Mouse (Mus musculus): Measurements from ENCODE around the gene Sult1a1.
A peak's percentile ranks its signal among the peaks of the same experiment; 100 is the strongest.
"Not testable (repeated sequence)": the region's sequence is repeated elsewhere in the genome, so short reads cannot be mapped to it uniquely, and the experiment has no call there.

Gene Sult1a1

DNA sequence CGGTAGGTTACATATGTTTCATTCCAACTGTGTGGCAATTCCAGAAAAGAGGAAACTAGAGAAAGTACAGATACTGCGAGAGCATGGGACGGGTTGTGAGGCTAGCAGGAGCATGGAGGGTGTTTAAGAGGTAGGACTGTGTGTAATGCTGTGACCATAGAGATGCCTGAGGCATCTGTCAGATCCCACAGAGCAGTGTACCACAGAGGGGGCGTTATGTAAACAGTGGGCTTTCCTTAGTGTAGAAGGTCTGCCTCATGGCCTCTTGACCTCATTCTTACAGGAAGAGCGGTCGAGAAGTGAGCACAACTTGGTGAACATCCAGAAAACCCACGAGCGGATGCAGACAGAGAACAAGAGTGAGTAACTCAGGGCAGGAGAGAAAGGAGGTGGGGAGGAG lies 12.6 kb downstream of the Sult1a1 start:
- no peak for DNase-seq (ENCODE audit: low spot score in 2 of 2)

DNA sequence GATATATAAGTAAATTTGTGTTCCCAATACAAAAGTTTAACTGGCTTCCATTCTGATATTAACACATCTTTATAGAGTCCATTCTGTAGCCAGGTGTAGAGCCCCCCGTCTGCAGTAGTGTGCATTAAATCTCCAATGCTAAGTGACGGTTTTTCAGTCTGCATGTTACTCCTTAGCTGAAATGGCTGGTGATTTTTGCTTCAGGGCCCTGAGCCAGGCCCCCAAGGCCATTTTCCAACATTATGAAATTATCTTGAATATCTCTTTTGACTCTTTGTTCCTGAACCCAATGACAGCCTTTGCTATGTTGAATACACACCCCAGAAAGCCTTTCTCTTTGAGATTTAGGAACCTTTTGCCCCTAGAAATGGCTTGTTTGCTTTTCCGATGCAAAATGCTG lies 16.5 kb downstream of the Sult1a1 start:
- DNase-seq (ENCODE audit: low spot score in 2 of 2) = no peak

DNA sequence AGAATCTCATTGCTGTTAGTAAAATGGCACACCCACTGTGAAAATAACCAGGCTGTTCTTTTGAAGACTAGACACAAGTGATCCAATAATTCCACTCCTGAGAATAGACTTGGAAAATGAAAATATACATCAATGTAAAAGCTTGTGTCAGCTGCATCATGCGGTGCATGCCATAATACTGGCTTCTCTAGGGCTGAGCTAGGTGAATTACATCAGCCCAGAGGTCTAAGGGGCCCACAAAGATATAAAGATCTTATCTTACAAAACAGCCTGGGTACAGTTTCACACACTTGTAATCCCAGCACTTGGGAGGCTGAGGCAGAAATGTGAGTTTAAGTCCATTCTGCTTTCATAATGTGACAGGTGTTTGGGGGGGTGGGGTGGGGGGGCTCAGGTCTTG lies 18.7 kb downstream of the Sult1a1 start:
- no peak for DNase-seq (ENCODE audit: low spot score in 2 of 2)

DNA sequence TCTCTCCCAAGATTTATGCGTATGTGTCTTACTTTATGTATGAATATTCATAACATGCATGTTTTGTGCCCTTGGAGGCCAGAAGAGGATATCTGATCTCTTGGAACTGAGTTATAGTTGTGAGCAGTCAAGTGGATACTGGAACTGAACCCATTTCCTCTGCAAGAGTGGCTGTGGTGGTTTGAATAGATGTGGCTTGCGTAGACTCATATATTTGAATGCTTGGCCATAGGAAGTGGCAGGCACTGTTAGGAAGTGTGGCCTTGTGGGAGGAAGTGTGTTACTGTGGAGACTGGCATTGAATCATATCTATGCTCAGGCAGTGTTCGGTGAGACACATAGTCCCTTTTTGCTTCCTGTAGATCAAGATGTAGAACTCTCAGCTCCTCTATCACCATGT lies 20.5 kb downstream of the Sult1a1 start:
- peak in 1 of 2 experiments; percentile 5 for DNase-seq (ENCODE audit: low spot score in 2 of 2)

GRCm38 (mm10) chr7:126653991-126654390 lies 22.2 kb downstream of the Sult1a1 start:
- no peak for DNase-seq (ENCODE audit: low spot score in 2 of 2)

DNA sequence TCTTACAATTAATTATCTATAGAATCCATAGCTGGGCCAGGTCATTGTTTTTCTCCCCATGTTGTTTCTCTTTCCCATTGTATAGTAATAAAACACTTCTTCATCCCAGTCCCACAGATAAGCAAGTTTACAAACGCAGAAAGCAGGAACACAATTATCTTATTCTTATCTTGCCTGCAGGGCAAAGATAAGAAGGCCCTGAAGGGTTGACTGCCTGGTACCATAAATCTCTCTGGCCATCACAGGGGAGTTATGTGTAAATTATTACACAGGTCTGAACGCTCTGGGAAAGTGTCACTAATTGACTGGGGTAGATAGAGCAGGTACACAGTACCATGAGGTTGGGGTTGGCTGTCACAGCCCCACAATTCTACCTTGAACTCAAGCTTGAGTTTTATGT lies 25.4 kb downstream of the Sult1a1 start:
- DNase-seq (ENCODE audit: low spot score in 2 of 2) = no peak

GRCm38 (mm10) chr7:126649231-126650051 lies 26.8 kb downstream of the Sult1a1 start, which contains the start of gene Sgf29:
Sgf29 (plus strand) TSS chr7:126649309.
- peak; percentile 83 to 88 for DNase-seq (ENCODE audit: low spot score in 2 of 2)

DNA sequence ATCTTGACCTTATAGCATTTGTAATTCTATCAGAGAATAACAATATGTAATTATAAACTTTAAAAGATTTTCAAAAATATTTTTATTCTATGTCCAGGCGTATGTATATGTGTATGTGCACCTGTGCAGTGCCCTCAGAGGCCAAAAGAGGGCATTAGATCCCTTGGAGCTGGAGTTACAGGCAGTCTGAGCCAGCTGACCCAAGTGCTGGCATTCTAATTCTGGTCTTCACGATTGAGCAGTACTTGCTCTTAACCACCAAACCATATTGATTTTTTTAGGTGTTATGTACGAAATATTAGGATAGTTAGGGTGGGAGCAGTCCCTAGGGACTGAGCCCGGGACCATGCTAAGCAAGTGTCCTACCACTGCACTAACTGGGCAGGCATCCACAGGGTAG lies 27.7 kb downstream of the Sult1a1 start:
- no peak for DNase-seq (ENCODE audit: low spot score in 2 of 2)

DNA sequence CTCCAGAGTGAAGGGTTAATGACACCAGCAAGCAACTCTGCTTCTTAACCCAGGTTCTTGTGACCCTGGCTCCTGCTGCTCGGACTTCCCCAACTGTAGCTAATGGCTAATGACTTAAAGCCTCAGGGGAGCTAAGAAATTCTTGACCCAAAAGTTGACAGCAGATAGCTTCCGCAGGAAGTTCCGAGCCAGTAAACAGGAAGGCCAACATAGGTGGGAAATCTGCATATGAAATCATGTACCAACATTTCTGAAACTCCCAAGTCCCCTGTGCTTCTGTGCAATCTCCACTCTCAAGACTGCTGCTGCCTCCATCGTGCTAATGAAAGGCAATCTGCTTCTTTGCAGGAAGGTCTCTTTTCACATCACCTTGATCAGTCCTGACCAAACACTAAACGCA lies 30.5 kb downstream of the Sult1a1 start:
- no peak for DNase-seq (ENCODE audit: low spot score in 2 of 2)

GRCm38 (mm10) chr7:126644914-126645313 lies 31.3 kb downstream of the Sult1a1 start:
- no peak for DNase-seq (ENCODE audit: low spot score in 2 of 2)

DNA sequence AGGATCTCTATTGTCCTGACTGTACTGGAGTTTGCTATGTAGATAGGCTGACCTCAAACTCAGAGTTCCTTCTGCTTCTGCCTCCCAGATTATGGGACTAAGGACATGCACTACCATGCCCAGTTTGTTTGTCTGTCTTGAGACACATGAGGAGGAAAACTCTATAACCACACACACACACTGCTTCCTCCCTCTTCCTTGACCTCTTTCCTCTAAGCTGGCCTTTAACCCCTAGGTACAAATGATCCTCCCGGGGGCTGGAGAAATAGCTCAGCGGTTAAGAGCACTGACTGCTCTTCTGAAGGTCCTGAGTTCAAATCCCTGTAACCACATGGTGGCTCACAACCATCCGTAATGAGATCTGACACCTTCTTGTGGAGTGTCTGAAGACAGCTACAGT lies 31.9 kb downstream of the Sult1a1 start:
- DNase-seq (ENCODE audit: low spot score in 2 of 2) = no peak

- not testable (repeated sequence) for DNase-seq (ENCODE audit: low spot score in 2 of 2)
Observed at GRCm38 (mm10) chr7:126643244-126643617, 33.0 kb downstream of the Sult1a1 start.

DNA sequence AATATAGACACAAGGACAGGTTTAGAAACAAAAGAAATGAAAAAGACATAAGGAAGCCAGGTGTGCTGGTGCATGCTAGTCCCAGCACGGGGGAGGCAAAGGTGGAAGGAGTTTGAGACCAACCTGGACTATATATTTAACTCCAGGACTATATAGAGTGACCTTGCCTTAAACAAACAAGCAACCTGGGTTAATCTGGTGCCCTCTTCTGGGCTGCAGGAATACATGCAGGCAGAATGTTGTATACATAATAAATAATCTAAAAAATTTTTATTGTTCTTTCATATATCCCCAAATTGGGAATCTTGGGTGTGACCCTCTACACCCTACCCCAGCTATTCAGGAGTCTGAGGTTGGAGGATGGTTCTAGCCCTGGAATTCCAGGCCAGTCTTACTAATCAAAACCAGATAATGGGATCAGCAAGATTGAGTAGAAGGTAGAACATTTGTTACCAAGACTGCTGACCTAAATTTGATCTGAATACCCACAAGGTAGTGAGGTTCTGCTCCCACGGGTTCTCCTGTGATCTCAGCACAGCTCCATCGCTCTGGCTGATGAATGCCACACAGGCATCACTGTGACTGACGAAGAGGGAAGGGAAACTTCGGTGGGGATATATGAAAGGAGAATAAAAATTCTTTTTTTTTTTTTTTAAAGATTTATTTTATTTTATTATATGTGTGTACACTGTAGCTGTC lies 33.5 kb downstream of the Sult1a1 start:
- no peak for DNase-seq (ENCODE audit: low spot score in 2 of 2)

DNA sequence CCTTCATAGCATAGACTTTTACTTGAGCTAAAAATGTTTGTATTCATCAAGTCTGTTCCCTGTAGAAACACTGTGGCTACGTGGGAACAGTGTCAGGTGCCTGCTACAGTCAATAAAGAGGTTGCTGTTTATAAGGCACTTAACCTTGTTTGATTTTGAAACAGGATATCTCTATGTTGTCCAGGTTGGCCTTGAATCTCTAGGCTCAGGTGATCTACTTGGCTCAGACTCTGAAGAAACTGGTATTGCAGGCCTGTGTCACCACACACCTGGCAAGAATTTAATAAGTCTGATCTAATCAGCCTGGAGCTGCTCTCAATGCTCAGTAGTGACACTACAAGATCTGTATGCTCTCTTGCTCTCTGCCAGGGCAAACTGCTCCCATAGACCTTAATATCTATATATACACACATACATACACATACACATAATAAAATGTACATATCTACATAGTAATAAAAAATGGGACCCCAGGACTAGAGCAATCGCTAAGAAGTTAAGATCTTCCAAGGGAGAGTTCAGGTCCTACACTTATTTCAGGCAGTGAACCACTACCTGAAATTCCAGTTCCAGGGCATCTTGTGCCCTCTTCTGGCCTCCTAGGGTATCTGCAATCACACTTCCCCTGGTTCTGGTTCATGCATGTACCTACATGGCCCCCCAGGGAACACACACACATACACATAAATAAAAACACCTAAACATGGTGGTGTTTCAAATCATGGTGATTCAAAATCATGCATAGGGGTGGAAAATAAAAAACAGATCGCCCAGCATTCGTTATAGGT lies 39.3 kb downstream of the Sult1a1 start:
- DNase-seq (ENCODE audit: low spot score in 2 of 2) = peak in 1 of 2 experiments; percentile 26

DNA sequence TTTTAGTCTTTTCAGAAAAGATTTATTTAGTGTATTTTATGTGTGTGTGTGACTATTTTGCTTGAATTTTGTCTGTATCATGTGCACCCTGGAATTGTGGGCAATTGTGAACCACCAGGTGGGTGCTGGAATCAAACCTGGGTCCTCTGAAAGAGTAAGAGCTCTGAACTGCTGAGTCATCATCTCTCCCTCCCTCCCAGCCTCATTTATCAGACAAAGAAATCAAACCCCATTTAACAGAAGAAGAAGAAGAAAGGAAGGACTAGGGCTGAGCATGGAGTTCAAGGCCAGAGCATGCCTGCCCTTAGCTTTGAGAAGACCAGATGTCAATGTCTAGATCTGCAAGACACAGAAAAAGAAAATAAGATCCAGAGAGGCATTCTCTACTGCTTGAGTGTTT lies 40.9 kb downstream of the Sult1a1 start:
- DNase-seq (ENCODE audit: low spot score in 2 of 2) = no peak

DNA sequence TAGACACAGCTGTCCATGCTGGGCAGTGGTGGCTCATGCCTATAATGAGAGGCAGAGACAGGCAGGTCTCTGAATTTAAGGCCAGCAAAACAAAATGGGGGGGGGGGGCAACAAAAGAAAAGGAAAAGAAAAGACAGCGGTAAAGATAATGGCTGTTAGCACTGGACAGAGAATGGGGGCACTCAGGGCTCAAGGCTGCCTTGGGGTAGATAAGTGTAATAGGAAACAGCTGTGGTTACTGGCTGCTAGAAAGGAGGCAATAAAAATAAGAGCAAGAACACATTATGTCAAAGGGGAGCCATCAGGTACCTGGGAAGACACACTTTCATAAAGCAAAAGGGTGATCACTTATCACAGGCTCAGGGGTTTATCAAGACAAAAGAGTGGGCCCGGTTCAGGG lies 43.8 kb downstream of the Sult1a1 start:
- DNase-seq (ENCODE audit: low spot score in 2 of 2) = no peak

DNA sequence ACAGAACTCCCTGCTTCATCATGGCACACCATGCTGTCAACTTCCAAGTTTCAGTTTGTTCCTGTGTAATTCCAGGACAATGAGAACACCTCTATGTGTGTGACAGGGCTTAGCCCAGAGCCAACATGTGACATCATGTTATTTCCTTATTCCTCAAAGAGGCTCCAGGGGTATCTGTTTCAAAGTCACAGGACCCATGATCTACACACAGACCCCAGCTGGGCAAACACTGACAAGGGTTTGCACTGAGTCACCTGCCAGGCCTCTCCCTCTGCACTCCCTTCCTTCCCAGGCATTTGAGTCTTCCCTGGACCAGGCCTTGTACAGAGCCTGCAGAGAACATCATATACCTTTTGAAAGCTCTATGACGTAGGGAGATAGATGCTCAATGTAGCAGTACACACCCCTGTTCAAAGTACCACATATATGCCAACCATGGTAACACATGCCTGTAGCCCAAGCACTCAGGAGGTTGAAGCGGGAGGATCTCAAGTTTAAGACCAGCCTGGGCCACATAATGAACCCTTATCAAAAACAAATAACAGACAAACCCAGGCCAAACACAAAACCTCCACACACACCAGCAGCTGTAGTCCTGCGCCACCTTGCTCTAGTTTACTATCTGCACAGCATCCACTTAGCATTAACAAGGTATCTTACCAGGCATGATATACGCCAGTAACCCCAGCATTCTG lies 45.3 kb downstream of the Sult1a1 start, which contains the start of gene Nupr1:
Gene Nupr1 (minus strand): TSS at position 38 of the 695 bp plus-strand sequence.
- DNase-seq (ENCODE audit: low spot score in 2 of 2) = no peak

DNA sequence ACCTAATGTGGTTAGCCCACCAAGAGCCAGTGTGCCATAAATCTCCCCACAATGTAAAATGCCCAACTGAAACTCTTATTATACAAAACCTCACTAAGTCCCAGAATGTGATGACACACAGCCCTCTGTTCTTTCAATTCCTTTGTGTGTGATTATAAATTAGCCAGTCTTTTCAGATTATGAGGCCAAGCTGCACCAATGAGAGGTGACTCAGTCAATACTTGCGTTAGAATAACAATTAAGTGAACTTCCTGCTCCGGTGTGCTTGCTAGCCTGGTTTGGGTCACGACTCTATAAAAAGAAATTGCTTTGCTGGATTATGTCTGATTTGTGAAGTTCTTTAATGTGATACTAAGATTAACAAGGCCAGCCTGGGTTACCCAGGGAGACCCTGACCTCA lies 46.3 kb downstream of the Sult1a1 start:
- DNase-seq (ENCODE audit: low spot score in 2 of 2) = no peak

GRCm38 (mm10) chr7:126628111-126628510 lies 48.1 kb downstream of the Sult1a1 start:
- DNase-seq (ENCODE audit: low spot score in 2 of 2) = no peak

GRCm38 (mm10) chr7:126625807-126626600 lies 50.2 kb downstream of the Sult1a1 start:
- no peak for DNase-seq (ENCODE audit: low spot score in 2 of 2)

DNA sequence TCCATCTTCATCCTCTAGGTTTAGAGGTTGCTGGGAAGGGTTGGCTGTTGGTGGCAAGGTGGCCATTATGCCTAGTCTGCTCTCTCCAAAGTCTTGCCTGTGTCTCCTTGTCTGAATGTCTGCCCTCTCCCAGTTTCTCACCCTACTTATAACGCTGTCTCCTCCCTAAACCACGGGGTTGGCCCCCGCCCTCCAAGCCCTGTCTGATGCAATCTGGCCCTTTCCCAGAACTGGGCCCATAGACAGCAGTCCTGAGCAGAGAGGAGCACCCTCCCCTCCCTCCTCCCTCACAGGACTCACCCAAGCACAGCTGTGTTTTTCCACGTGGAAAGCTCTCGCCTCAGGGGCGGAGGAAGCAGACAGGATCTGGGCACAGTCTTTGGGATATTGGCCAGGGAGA lies 50.9 kb downstream of the Sult1a1 start:
- DNase-seq (ENCODE audit: low spot score in 2 of 2) = no peak
